Mouse (Mus musculus) cerebral cortex, adult 2 months (tissue): ENCODE data around the gene Slc47a1.

Experiments
- WGBS: fragments of 180-500 bp; shearing (Covaris S2); methylation state at CpG from one replicate; pipeline ENCODE4 v1.1.7; 2018; 5-methylcytosine and 5-hydroxymethylcytosine counted together

Slc47a1 gene

DNA sequence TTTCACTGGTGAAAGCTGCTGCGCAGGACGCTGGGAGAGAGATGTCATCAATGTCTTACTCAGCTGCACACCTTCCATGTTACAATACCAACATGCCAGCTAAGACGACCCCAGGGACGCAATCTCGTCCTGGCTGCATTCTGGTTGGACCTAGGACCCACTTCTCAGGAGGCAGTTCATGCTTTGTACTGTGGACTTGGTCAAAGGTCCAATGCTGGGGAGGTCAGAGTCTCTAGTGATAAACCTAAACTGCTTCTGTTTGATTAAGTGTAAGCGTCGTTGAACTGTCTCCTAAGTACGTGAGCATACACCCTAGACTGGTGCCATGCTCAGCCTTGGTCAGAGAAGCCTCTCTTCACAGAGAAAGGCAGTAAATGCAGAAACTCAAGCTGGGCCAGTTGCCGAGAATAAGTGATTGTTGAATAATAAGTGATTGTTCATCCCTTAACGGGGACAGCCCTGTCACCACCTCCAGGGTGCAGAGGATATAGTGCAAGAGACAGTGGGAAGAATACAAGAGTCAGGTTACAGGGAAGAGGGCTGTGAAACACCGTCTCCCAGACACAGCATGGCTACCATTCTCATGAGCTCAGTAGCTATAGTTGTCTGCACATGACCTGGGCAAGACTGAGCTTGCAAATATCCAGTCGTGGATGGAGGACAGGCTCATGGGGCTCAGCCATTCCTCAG lies 58.8 kb downstream of the Slc47a1 start:
- WGBS: 76% methylated on average over 12 of the region's 12 CpGs

- WGBS: 58% methylated on average over 2 of the region's 2 CpGs
Observed at GRCm38 (mm10) chr11:61316864-61317263, 61.3 kb downstream of the Slc47a1 start.

GRCm38 (mm10) chr11:61310321-61310720 lies 67.8 kb downstream of the Slc47a1 start:
- 81% methylated on average over 7 of the region's 7 CpGs for WGBS

DNA sequence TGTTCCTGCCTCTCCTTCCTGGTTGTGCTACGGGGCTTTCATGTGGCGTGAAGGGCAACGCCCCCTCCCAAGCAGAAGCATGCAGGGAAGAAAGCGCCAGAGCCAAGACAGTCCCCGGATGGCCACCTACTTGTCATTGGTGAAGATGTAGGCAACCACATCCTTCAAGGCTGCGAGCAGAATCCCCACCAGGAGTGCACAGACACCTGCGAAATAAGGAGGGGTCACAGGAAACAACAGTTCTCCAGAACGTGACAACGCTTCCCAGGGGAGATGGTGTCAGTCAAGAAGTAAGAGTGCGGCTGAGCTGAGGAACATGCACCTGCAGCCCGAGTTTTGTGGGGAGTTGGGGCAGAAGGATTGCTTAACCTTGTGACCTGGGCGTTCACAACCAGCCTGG lies 68.3 kb downstream of the Slc47a1 start:
- WGBS: 73% methylated on average over 12 of the region's 12 CpGs

- 43% methylated on average over 7 of the region's 7 CpGs for WGBS
Observed at GRCm38 (mm10) chr11:61307795-61308194, 70.3 kb downstream of the Slc47a1 start.

- WGBS: 77% methylated on average over 4 of the region's 4 CpGs
Observed at GRCm38 (mm10) chr11:61305377-61305776, 72.8 kb downstream of the Slc47a1 start.

DNA sequence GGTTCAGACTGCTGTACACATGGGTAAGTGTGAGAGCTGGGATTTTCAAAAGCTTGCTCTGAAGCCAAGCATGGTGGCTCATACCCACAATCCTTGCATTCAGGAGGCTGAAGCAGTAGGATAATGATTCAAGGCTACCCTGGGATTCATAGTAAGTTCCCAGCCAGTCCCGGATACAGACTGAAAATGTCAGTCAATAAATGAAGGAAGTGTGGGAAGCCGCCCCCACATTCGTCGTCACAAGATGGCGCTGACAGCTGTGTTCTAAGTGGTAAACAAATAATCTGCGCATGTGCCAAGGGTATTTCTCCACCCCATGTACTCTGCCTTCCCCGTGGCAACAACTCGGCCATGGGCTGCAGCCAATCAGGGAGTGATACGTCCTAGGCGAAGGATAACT lies 73.6 kb downstream of the Slc47a1 start:
- WGBS: 90% methylated on average over 7 of the region's 10 CpGs

DNA sequence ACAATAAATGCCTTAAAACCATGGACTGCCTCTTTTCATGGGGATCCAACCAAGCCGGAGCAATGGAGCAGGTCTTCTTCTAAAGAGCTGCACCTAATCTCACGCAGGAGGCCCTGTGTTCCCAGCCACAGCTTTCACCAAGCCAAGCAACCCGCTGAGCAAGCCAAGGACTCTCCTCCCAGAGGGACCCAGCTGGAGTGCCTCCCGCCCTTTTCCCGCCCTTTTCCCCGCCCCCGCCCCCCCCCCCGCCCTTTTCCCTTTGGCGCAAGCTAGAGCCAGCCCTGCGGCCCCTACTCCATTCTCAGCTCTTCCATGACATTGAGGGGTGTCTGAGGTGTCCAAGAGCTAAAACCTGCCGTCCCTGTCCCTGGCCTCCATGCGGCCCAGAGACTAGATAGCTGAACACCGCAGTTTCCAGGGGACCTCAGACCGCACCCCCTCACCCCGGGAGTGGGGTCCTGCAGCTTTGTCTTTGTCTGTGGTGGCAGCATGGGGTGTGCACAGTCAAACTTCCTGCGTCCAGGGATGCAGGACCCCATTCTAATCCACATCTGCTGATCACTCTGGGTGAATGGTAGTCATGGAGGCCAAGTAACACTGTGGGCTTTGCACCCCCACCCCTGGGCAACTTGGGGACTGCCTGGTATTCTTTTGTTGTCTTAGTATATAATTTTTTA lies 77.3 kb downstream of the Slc47a1 start:
- WGBS: 39% methylated on average over 16 of the region's 16 CpGs

GRCm38 (mm10) chr11:61300205-61300604 lies 77.9 kb downstream of the Slc47a1 start:
- 88% methylated on average over 3 of the region's 3 CpGs for WGBS

DNA sequence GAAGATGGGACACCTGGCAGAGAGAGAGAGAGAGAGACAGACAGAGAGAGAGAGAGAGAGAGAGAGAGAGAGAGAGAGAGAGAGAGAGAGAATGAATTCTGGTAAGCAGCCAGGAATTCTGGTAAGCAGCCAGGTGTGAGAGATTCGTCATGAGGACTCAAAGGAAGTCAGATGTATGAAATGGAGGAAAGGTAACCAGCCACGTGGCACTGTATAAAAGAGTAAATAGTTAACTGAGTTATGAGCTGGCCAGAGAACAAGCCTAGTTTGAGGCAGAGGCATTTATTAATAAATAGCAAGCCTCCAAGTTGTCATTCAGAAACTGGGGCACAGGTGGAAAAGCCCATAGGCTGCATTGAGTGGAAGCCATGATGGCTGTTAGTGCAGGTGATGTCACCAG lies 80.2 kb downstream of the Slc47a1 start:
- 58% methylated on average over 2 of the region's 2 CpGs for WGBS

GRCm38 (mm10) chr11:61297326-61297725 lies 80.8 kb downstream of the Slc47a1 start:
- 94% methylated on average over 2 of the region's 2 CpGs for WGBS

- WGBS: 83% methylated on average over 1 of the region's 1 CpGs
Observed at GRCm38 (mm10) chr11:61296556-61296955, 81.6 kb downstream of the Slc47a1 start.

DNA sequence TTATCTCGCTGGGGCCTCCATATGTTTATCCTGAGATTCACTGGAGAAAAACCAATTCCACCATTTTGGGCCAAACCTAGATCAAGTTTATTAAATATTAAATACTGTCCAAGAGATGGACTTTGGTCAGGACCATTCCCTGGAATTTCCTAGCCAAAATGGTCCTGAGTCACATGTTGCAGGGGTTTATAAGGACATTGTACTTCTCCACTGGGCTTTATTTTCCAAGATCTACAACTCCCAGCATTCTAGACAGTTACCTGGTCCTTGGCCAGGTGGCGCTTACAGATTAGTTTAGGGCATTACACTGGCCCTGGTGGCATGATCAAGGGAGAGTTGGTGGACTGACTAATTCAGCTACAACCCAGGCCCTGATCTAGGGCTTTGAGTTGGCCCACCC lies 82.6 kb downstream of the Slc47a1 start:
- WGBS: 96% methylated on average over 2 of the region's 2 CpGs

- WGBS: 57% methylated on average over 3 of the region's 3 CpGs
Observed at GRCm38 (mm10) chr11:61294431-61294830, 83.7 kb downstream of the Slc47a1 start.
